Mouse (Mus musculus): ENCODE measurements around the gene 5430403G16Rik. TPM values are rescaled to one million over a fixed set of nuclear protein-coding genes. Genes with fewer than 3 reads are reported as not detected.
A peak's percentile ranks its signal among the peaks of the same experiment; 100 is the strongest.
"Not testable (repeated sequence)": the region's sequence is repeated elsewhere in the genome, so short reads cannot be mapped to it uniquely, and the experiment has no call there.

5430403G16Rik gene
- polyA plus RNA-seq (2014; fragmentation: Nextera tagmentation; extraction: Ambion mirVana): 0.66 and 0.73 TPM in 2 replicates

DNA sequence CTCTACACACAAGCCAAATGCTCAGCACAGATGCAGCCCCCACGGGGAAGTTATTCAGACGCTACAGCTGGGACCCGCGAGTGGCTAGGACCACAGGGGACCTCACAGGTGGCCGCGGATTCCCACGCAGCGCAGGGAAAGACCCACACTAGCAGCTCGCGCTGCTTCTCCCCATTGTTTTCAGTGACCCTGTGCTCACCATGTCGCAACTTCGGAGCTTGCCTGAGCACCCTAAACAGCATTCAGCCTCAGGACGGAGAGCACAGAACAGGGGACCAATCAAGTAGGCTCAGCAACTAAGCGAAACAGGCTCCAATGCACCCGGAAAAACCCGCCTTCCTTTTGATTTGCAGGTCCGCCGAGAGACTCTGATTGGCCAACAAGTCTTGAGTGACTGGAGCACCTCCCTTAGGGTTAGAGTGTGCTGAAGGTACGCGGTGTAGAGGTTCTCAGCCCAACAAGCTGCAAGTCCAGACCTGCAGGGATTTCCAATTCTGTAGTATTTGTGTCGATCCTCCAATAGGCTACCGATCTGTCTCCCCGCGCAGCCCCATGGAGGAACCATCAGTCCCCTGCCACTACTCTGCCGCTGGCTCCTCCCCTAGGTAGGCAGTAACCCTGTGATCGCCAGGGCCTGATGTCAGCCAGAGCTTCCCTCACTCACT is at the start of gene 5430403G16Rik:
Gene 5430403G16Rik (minus strand): TSS at position 505 of the 665 bp plus-strand sequence.
- Histone ChIP-seq H3K27ac (replicated peaks in 1 of 2; ENCODE audit: control insufficient read depth in 1 of 2, insufficient read depth in 1 of 2, low read depth in 2 of 2, low read length in 2 of 2) (peak within 1 kb of the TSS; percentile 37 to 47; a peak in 1 of 4 replicates), H3K9ac (ENCODE audit: low read length) (peak within 1 kb of the TSS; percentile 78), H3K4me3 (ENCODE audit: control insufficient read depth in 1 of 2, insufficient read depth in 1 of 2, low read depth in 1 of 2, low read length in 2 of 2) (peak within 1 kb of the TSS; percentile 60 to 84), H3K4me2 (ENCODE audit: low read length) (peak within 1 kb of the TSS; percentile 79)
- under 1% methylated on average over 24 of the region's 26 CpGs for WGBS
- peak; percentile 97 for ATAC-seq (ENCODE audit: insufficient number of reproducible peaks, insufficient read depth, low FRiP score, low read depth)
- not testable (repeated sequence) for H3K36me3 ChIP-seq (ENCODE audit: control insufficient read depth, insufficient read depth, low read length); H3K9me3 ChIP-seq (ENCODE audit: control insufficient read depth, low read length); H3K27me3 ChIP-seq (ENCODE audit: control insufficient read depth, insufficient read depth, low read length); H3K4me1 ChIP-seq (ENCODE audit: control insufficient read depth in 2 of 2, insufficient read depth in 2 of 2, low read length in 2 of 2)

DNA sequence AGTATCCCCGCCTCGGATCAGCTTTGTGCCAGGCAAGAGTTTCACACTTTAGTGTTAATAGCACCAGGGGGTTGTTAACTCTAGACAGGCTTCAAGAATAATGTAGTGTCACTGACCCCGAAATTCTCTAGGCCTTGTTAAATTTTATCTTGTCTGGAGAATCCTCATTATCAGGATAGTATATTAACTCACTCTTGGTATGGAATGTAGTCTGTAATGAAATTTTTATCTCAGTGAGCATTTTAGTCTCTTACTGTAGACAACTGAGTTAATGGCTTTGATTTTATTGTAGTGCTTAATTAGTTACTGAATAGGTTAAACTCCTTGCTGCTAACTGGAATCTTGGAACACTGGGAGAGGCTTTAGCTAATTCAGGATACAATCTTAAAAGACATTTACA is 26.5 kb upstream of the 5430403G16Rik start:
- not testable (repeated sequence) for H3K4me2 ChIP-seq (ENCODE audit: low read length); H3K27me3 ChIP-seq (ENCODE audit: control insufficient read depth, insufficient read depth, low read length); ATAC-seq (ENCODE audit: insufficient number of reproducible peaks, insufficient read depth, low FRiP score, low read depth); H3K9me3 ChIP-seq (ENCODE audit: control insufficient read depth, low read length); H3K4me1 ChIP-seq (ENCODE audit: control insufficient read depth in 2 of 2, insufficient read depth in 2 of 2, low read length in 2 of 2); H3K4me3 ChIP-seq (ENCODE audit: control insufficient read depth in 1 of 2, insufficient read depth in 1 of 2, low read depth in 1 of 2, low read length in 2 of 2); H3K36me3 ChIP-seq (ENCODE audit: control insufficient read depth, insufficient read depth, low read length); H3K27ac ChIP-seq (replicated peaks in 1 of 2; ENCODE audit: control insufficient read depth in 1 of 2, insufficient read depth in 1 of 2, low read depth in 2 of 2, low read length in 2 of 2); H3K9ac ChIP-seq (ENCODE audit: low read length)
- WGBS: 64% methylated on average over 3 of the region's 3 CpGs

- H3K4me2 ChIP-seq (ENCODE audit: low read length): peak overlapping the region; percentile 79
- peak overlapping the region; percentile 60 to 84 for H3K4me3 ChIP-seq (ENCODE audit: control insufficient read depth in 1 of 2, insufficient read depth in 1 of 2, low read depth in 1 of 2, low read length in 2 of 2)
- H3K27ac ChIP-seq (replicated peaks in 1 of 2; ENCODE audit: control insufficient read depth in 1 of 2, insufficient read depth in 1 of 2, low read depth in 2 of 2, low read length in 2 of 2); H3K4me1 ChIP-seq (ENCODE audit: control insufficient read depth in 2 of 2, insufficient read depth in 2 of 2, low read length in 2 of 2); H3K9me3 ChIP-seq (ENCODE audit: control insufficient read depth, low read length); H3K36me3 ChIP-seq (ENCODE audit: control insufficient read depth, insufficient read depth, low read length); ATAC-seq (ENCODE audit: insufficient number of reproducible peaks, insufficient read depth, low FRiP score, low read depth); H3K9ac ChIP-seq (ENCODE audit: low read length); H3K27me3 ChIP-seq (ENCODE audit: control insufficient read depth, insufficient read depth, low read length): not testable (repeated sequence)
- whole genome bisulfite sequencing: 49% methylated on average over 5 of the region's 5 CpGs
Observed at GRCm38 (mm10) chr5:109691205-109691965, 544 bp upstream of the 5430403G16Rik start.

DNA sequence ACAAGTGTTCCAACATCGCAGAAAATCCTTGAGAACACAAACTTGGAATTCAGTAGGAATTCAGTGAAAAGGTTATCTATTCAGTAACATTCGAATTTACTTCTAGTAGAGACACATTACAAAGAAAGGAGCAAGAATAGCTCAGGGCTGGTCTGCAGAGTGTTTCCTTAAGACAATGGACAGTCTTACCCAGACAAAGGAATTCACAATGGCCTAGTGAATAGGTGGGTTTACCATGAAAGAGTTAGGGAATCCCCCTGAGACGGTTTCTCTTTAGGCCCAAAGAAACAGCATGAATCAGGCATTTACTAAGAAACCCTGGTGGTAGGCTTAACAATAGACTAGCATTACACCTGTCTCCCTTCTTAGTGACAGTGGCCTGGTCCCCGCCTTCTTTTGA is 7.9 kb downstream of the 5430403G16Rik start:
- Histone ChIP-seq H3K9ac (ENCODE audit: low read length) (no peak overlapping the region), H3K4me1 (ENCODE audit: control insufficient read depth in 2 of 2, insufficient read depth in 2 of 2, low read length in 2 of 2) (no peaks in the 10 kb centered on the region), H3K9me3 (ENCODE audit: control insufficient read depth, low read length) (0 out of 2 replicates have a peak, but pooled peaks cover 7% of the 10 kb centered on the region), H3K4me3 (ENCODE audit: control insufficient read depth in 1 of 2, insufficient read depth in 1 of 2, low read depth in 1 of 2, low read length in 2 of 2) (no peak overlapping the region), H3K27me3 (ENCODE audit: control insufficient read depth, insufficient read depth, low read length) (no peaks in the 10 kb centered on the region), H3K36me3 (ENCODE audit: control insufficient read depth, insufficient read depth, low read length) (no peaks in the 10 kb centered on the region), H3K4me2 (ENCODE audit: low read length) (no peak overlapping the region), H3K27ac (replicated peaks in 1 of 2; ENCODE audit: control insufficient read depth in 1 of 2, insufficient read depth in 1 of 2, low read depth in 2 of 2, low read length in 2 of 2) (no peak overlapping the region)
- 63% methylated on average over 4 of the region's 4 CpGs for WGBS
- ATAC-seq (ENCODE audit: insufficient number of reproducible peaks, insufficient read depth, low FRiP score, low read depth): no peak

Other genes starting within 250 kb of the 5430403G16Rik start
- gene Crlf2, start 132.0 kb downstream of the 5430403G16Rik start, polyA plus RNA-seq (2014; fragmentation: Nextera tagmentation; extraction: Ambion mirVana): 6.9 and 7.0 TPM in 2 replicates
- gene 4930522L14Rik, start 60.8 kb upstream of the 5430403G16Rik start, polyA plus RNA-seq (2014; fragmentation: Nextera tagmentation; extraction: Ambion mirVana): 3.6 and 3.7 TPM in 2 replicates
- gene Gm15446, start 232.4 kb upstream of the 5430403G16Rik start, polyA plus RNA-seq (2014; fragmentation: Nextera tagmentation; extraction: Ambion mirVana): 0.22 and 0.45 TPM in 2 replicates